Mouse (Mus musculus) liver, embryonic 12.5 days (tissue): ENCODE data around the gene Rabepk. TPM values are rescaled to one million over a fixed set of nuclear protein-coding genes. Genes with fewer than 3 reads are reported as not detected.
"Not testable (repeated sequence)": the region's sequence is repeated elsewhere in the genome, so short reads cannot be mapped to it uniquely, and the experiment has no call there.

Source experiments
- ATAC-seq: fragments of 200-750 bp; cut with Nextera tagmentation; 2 replicates; pipeline ENCODE4 v1.8.0; 2017; ENCODE audit warnings: moderate number of reproducible peaks, mild to moderate bottlenecking, moderate library complexity
- H3K27ac ChIP-seq: fragments of 300-500 bp; sonication (generic); 2 replicates; pipeline ENCODE4 v1.5.1; 2016; ENCODE audit warnings: mild to moderate bottlenecking
- H3K27me3 ChIP-seq: fragments of 300-500 bp; sonication (generic); replicated peaks from 2 replicates; pipeline ENCODE4 v1.6.1; 2016; ENCODE audit warnings: mild to moderate bottlenecking, moderate library complexity
- H3K36me3 ChIP-seq: fragments of 300-500 bp; sonication (generic); 2 replicates; pipeline ENCODE4 v1.6.1; 2016; ENCODE audit warnings: mild to moderate bottlenecking, moderate library complexity
- H3K4me1 ChIP-seq: fragments of 300-500 bp; sonication (generic); 2 replicates; pipeline ENCODE4 v1.6.1; 2016
- H3K4me2 ChIP-seq: fragments of 300-500 bp; sonication (generic); 2 replicates; pipeline ENCODE4 v1.6.1; 2016; ENCODE audit warnings: mild to moderate bottlenecking, moderate library complexity
- H3K4me3 ChIP-seq: fragments of 300-500 bp; sonication (generic); 2 replicates; pipeline ENCODE4 v1.5.1; 2016; ENCODE audit warnings: mild to moderate bottlenecking, moderate library complexity
- H3K9ac ChIP-seq: fragments of 300-500 bp; sonication (generic); 2 replicates; pipeline ENCODE4 v1.6.1; 2016; ENCODE audit warnings: mild to moderate bottlenecking, moderate library complexity
- H3K9me3 ChIP-seq: fragments of 300-500 bp; sonication (generic); replicated peaks from 2 replicates; pipeline ENCODE4 v1.6.1; 2016; ENCODE audit warnings: mild to moderate bottlenecking, moderate library complexity
- WGBS: fragments of 180-500 bp; shearing (Covaris S2); methylation state at CpG from one replicate; pipeline ENCODE4 v1.1.7; 2016; ENCODE audit not compliant: insufficient replicate concordance; 5-methylcytosine and 5-hydroxymethylcytosine counted together
- polyA plus RNA-seq: library from polyadenylated mRNA; unstranded; fragments of >200 nt; fragmentation: Nextera tagmentation; extraction: Ambion mirVana; gene quantifications from 2 replicates; pipeline ENCODE4 v1.2.1, GENCODE M21; 2016

Rabepk gene
- polyA plus RNA-seq, 1 experiment from 2014 or later, result 33.2 TPM

DNA sequence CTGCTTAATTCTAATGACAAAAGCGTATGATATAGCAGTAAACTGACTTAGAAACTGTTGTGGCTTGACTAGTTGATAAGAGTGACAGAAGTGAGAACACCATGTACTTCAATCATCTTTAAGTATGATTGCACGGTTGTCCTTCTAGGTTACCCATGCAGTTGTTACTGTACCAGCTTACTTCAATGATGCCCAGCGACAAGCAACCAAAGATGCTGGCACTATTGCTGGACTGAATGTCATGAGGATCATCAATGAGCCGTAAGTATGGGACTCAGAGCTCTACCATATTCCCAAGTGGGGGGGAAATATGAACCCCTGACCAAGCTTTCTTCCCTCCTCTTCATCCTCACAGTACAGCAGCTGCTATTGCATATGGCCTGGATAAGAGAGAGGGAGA lies 26.0 kb downstream of the Rabepk start:
- 82% methylated on average over 4 of the region's 4 CpGs for WGBS
- Histone ChIP-seq H3K27ac (peak overlapping the region; percentile 28; the same call in 1 of the 2 replicates), H3K36me3 (peaks cover 63% of the 10 kb centered on the region)

GRCm38 (mm10) chr2:34772252-34773235 lies 27.2 kb downstream of the Rabepk start:
- peak overlapping the region; percentile 98 for H3K4me3 ChIP-seq
- peak overlapping the region; percentile 94 for H3K9ac ChIP-seq
- H3K4me2 ChIP-seq, result peak overlapping the region; percentile 76
- peaks cover 56% of the 10 kb centered on the region for H3K4me1 ChIP-seq
- ATAC-seq, result peak; percentile 11
- peaks cover 52% of the 10 kb centered on the region for H3K36me3 ChIP-seq
- no peaks in the 10 kb centered on the region for H3K9me3 ChIP-seq
- no peaks in the 10 kb centered on the region for H3K27me3 ChIP-seq
- H3K27ac ChIP-seq, result peak overlapping the region; percentile 91
- WGBS, result 2% methylated on average over 50 of the region's 50 CpGs

More for the DNA sequence above, 26.0 kb downstream of the Rabepk start:
- ATAC-seq, result no peak
- peaks cover 57% of the 10 kb centered on the region for H3K4me1 ChIP-seq
- no peaks in the 10 kb centered on the region for H3K9me3 ChIP-seq
- H3K27me3 ChIP-seq, result no peaks in the 10 kb centered on the region
- peak overlapping the region; percentile 98 for H3K4me3 ChIP-seq
- H3K4me2 ChIP-seq, result peak overlapping the region; percentile 76
- peak overlapping the region; percentile 94 for H3K9ac ChIP-seq

DNA sequence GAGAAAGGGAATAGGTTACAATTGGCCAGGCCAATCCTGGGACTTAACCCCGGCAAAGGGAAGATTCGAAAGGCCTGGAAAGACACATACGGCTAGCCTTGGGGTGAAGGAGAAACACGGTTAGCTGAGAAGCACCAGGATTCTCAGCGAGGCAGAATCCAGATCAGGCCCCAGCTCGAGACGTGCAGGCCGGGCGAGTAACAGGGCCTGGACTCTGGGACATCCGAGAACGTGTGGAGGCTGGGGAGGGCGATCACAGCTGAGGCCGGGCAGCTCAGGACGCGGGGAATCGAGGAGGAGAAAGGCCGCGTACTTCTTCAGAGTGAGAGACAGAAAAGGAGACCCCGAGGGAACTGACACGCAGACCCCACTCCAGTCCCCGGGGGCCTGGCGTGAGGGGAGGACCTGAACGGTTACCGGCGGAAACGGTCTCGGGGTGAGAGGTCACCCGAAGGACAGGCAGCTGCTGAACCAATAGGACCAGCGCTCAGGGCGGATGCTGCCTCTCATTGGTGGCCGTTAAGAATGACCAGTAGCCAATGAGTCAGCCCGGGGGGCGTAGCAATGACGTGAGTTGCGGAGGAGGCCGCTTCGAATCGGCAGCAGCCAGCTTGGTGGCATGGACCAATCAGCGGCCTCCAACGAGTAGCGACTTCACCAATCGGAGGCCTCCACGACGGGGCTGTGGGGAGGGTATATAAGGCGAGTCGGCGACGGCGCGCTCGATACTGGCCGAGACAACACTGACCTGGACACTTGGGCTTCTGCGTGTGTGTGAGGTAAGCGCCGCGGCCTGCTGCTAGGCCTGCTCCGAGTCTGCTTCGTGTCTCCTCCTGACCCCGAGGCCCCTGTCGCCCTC lies 28.1 kb downstream of the Rabepk start, which contains the start of gene Hspa5:
TSS of gene Hspa5 (plus strand) at position 603 of the 859 bp plus-strand sequence.
- whole genome bisulfite sequencing, result under 1% methylated on average over 60 of the region's 60 CpGs
- Histone ChIP-seq H3K4me1 (peaks cover 46% of the 10 kb centered on the region), H3K9ac (peak within 1 kb of the TSS; percentile 94)

DNA sequence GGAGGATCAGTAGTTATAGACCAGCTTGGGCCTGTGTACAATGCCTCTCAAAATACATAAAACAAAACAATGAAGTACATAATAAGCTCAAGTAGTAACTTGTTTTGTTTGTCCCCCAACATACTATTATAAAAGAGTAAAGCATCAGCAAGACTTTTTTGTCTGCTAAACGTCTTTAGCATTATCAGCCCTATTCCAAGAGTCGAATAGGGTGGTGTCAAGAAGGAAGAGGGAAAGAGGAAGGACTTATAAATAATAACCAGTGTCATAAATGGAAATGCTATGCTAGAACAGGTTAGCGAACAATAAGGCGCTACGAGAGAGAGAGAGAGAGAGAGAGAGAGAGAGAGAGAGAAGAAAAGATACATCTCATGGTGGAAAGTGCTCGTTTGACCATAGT lies 28.8 kb downstream of the Rabepk start:
- 0% methylated on average over 6 of the region's 6 CpGs for WGBS
- H3K9ac ChIP-seq, result peak overlapping the region; percentile 91
- peaks cover 41% of the 10 kb centered on the region for H3K4me1 ChIP-seq
- ATAC-seq, result no peak
- no peaks in the 10 kb centered on the region for H3K27me3 ChIP-seq
- peak overlapping the region; percentile 75 for H3K4me2 ChIP-seq
- peak overlapping the region; percentile 88 for H3K27ac ChIP-seq
- H3K36me3 ChIP-seq, result peaks cover 36% of the 10 kb centered on the region
- H3K4me3 ChIP-seq, result peak overlapping the region; percentile 98
- no peaks in the 10 kb centered on the region for H3K9me3 ChIP-seq

More for the DNA sequence above, 28.1 kb downstream of the Rabepk start, which contains the start of gene Hspa5:
- H3K36me3 ChIP-seq, result peaks cover 42% of the 10 kb centered on the region
- ATAC-seq, result peak; percentile 97
- peak within 1 kb of the TSS; percentile 91 for H3K27ac ChIP-seq
- peak within 1 kb of the TSS; percentile 76 for H3K4me2 ChIP-seq
- H3K9me3 ChIP-seq, result no peaks in the 10 kb centered on the region
- H3K27me3 ChIP-seq, result no peaks in the 10 kb centered on the region
- H3K4me3 ChIP-seq, result peak within 1 kb of the TSS; percentile 98

DNA sequence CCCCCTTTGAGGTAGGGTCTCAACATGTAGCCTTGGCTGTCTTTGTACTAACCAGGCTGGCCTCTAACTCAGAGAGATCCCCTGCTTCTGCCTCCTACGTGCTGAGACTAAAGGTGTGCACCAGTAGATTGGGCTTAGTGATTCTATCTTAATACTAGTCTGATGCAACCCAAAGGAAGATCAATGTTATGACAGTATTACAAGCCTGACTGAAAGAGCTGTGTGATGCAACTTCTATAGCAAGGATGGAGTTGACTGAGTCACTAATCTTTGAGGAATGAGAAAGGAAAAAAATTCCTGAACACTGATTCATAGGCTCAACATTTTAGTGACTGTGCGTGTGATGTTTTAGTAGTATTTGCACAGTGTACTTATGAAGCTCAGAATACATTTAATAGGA lies 29.7 kb downstream of the Rabepk start:
- Histone ChIP-seq H3K9ac (no peak overlapping the region), H3K27ac (0 out of 2 replicates have a peak overlapping the region, but pooled peaks have one; percentile 88)
- no peak for ATAC-seq

DNA sequence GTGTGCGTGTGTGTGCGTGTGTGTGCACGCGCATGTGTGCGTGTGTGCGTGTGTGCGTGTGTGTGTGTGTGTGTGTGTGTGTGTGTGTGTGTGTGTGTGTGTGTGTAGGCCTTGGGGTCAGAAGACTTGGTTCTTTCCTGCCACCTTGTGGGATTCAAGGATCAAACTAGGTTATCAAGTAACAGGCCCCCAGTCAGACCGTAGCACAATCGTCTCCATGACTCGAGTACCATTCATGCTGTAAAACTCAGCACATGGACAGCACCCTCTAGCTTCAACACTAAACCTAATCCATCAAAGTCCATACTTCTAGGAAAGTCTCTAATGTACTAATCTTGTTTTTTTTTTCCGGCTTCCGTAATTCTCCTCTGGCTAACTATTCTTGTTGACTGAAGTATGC lies 34.9 kb downstream of the Rabepk start:
- Histone ChIP-seq H3K4me1 (peaks cover 32% of the 10 kb centered on the region), H3K27me3 (no peaks in the 10 kb centered on the region), H3K9ac (no peak overlapping the region), H3K36me3 (no peaks in the 10 kb centered on the region), H3K9me3 (no peaks in the 10 kb centered on the region), H3K4me2 (no peak overlapping the region), H3K4me3 (no peak overlapping the region), H3K27ac (no peak overlapping the region)
- ATAC-seq, result no peak
- WGBS, result 84% methylated on average over 5 of the region's 12 CpGs

More for the DNA sequence above, 29.7 kb downstream of the Rabepk start:
- peaks cover 32% of the 10 kb centered on the region for H3K4me1 ChIP-seq
- peak overlapping the region; percentile 98 for H3K4me3 ChIP-seq
- H3K9me3 ChIP-seq, result no peaks in the 10 kb centered on the region
- H3K27me3 ChIP-seq, result no peaks in the 10 kb centered on the region
- peak overlapping the region; percentile 75 for H3K4me2 ChIP-seq
- H3K36me3 ChIP-seq, result peaks cover 27% of the 10 kb centered on the region
- 79% methylated on average over 2 of the region's 2 CpGs for WGBS

DNA sequence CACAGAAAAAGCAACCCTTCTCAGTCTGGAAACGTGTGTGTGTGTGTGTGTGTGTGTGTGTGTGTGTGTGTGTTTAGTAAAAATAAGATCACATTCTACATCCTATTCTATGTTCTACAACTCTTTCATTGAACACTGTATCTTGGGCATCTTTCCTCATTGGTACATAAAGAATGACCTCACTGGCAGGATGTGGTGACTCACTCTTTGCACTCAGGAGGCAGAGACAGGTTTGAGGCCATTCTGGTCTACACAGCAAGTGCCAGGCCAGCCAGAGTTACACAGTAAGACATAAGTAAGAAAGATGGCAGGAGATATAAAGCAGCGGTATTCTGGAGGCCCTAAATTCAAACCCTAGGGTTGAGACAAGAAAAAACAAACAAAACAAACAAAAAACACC lies 36.8 kb downstream of the Rabepk start:
- Histone ChIP-seq H3K36me3 (no peaks in the 10 kb centered on the region), H3K4me3 (no peak overlapping the region), H3K4me2 (peak overlapping the region; percentile 37; the same call in 1 of the 2 replicates), H3K27me3 (no peaks in the 10 kb centered on the region), H3K9me3 (no peaks in the 10 kb centered on the region), H3K27ac (peak overlapping the region; percentile 75), H3K4me1 (peaks cover 32% of the 10 kb centered on the region), H3K9ac (peak overlapping the region; percentile 25; the same call in 1 of the 2 replicates)
- no peak for ATAC-seq
- WGBS, result 41% methylated on average over 2 of the region's 2 CpGs

DNA sequence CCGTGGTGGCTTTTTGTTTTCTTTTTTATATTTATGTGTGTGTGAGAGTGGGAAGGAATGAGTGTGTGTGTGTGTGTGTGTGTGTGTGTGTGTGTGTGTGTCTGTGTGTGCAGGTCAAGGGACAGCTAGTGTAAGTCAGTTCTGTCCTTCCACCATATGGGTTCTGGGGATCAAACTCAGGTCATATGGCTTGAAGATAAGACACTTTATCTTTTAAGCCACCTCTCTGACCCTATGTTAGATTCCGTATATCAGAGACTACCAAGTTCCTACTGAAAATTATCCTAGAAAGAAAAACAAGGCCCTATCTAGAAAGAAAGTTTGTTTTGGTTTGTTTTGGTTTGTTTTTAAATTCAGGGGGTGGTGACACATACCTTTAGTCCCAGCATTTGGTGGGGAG lies 37.5 kb downstream of the Rabepk start:
- peak; percentile 96 for ATAC-seq
- WGBS, result 48% methylated on average over 2 of the region's 2 CpGs
- Histone ChIP-seq H3K4me2 (peak overlapping the region; percentile 37), H3K9me3 (no peaks in the 10 kb centered on the region), H3K36me3 (no peaks in the 10 kb centered on the region), H3K27me3 (no peaks in the 10 kb centered on the region), H3K4me1 (peaks cover 32% of the 10 kb centered on the region), H3K27ac (peak overlapping the region; percentile 75), H3K4me3 (no peak overlapping the region), H3K9ac (peak overlapping the region; percentile 35)

DNA sequence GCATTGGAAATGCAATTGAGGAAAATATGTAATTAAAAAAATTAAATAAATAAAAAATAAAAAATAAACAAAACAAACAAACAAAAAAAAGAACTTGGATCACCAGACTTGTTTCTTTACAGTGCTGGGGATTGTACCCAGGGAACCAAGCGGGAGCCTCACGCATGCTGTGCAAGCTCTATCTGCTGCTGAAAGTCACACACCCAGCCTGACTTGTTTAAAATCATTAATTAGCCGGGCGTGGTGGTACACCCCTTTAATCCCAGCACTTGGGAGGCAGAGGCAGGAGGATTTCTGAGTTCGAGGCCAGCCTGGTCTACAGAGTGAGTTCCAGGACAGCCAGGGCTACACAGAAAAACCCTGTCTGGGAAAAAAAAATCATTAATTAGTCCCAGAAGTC lies 38.4 kb downstream of the Rabepk start:
- 84% methylated on average over 5 of the region's 5 CpGs for WGBS
- not testable (repeated sequence) for ATAC-seq
- 0 out of 2 replicates have a peak overlapping the region, but pooled peaks have one; percentile 75 for H3K27ac ChIP-seq

GRCm38 (mm10) chr2:34757341-34757740 lies 42.4 kb downstream of the Rabepk start:
- 57% methylated on average over 1 of the region's 1 CpGs for WGBS

More for the DNA sequence above, 38.4 kb downstream of the Rabepk start:
- H3K36me3 ChIP-seq, H3K4me2 ChIP-seq, H3K9ac ChIP-seq, H3K4me3 ChIP-seq, H3K27me3 ChIP-seq, H3K9me3 ChIP-seq: not testable (repeated sequence)
- H3K4me1 ChIP-seq, result peaks cover 32% of the 10 kb centered on the region

GRCm38 (mm10) chr2:34754551-34755358 lies 45.0 kb downstream of the Rabepk start, which contains the start of gene Gapvd1:
Gene Gapvd1 (minus strand): TSS chr2:34755232.
- no peaks in the 10 kb centered on the region for H3K9me3 ChIP-seq
- H3K36me3 ChIP-seq, result peaks cover 7% of the 10 kb centered on the region; the same call in 1 of the 2 replicates
- WGBS, result under 1% methylated on average over 14 of the region's 14 CpGs
- peak within 1 kb of the TSS; percentile 94 for H3K4me3 ChIP-seq
- peak within 1 kb of the TSS; percentile 99 for H3K27ac ChIP-seq
- H3K9ac ChIP-seq, result peak within 1 kb of the TSS; percentile 100
- H3K27me3 ChIP-seq, result no peaks in the 10 kb centered on the region
- H3K4me1 ChIP-seq, result peaks cover 38% of the 10 kb centered on the region
- H3K4me2 ChIP-seq, result peak within 1 kb of the TSS; percentile 87
- no peak for ATAC-seq

More at GRCm38 (mm10) chr2:34757341-34757740, 42.4 kb downstream of the Rabepk start:
- no peak overlapping the region for H3K27ac ChIP-seq
- no peak for ATAC-seq
- H3K4me3 ChIP-seq, result no peak overlapping the region
- H3K4me1 ChIP-seq, result peaks cover 25% of the 10 kb centered on the region
- no peak overlapping the region for H3K9ac ChIP-seq
- no peak overlapping the region for H3K4me2 ChIP-seq
- H3K36me3 ChIP-seq, result no peaks in the 10 kb centered on the region; the same call in 1 of the 2 replicates
- H3K9me3 ChIP-seq, result no peaks in the 10 kb centered on the region
- no peaks in the 10 kb centered on the region for H3K27me3 ChIP-seq
